ENCODE assay signal across 15 mouse cellular contexts in genomic region chr4:63528946-63529345, GRCm38 (mm10). TPM values are rescaled to one million over a fixed set of nuclear protein-coding genes. Genes with fewer than 3 reads are reported as not detected.
DNase-seq lines count a peak whose midpoint lies in the region; ATAC-seq and TF ChIP-seq lines count a peak whose summit lies in the region.
"Had no signal": no experiment of that assay in that cellular context is flagged by ENCODE, and none has a peak within 500 bp of the region (broad histone marks: within the 10 kb centered on the region; RNA-seq: fewer than 3 reads in every experiment).

No protein-coding gene starts in this region.

- H3K27me3 ChIP-seq in heart, postnatal 0 days (ENCODE audit: control insufficient read depth, insufficient read depth, low read length), result no peaks in the 10 kb centered on the region
- H3K27me3 ChIP-seq in limb, embryonic 10.5 days (ENCODE audit: low read depth, poor library complexity, severe bottlenecking), result no peaks in the 10 kb centered on the region
- H3K27me3 ChIP-seq in cerebellum, adult 2 months (ENCODE audit: control insufficient read depth, insufficient read depth, low read length), result no peaks in the 10 kb centered on the region
- H3K27me3 ChIP-seq: liver, embryonic 13.5 days; neural tube, embryonic 13.5 days had no signal

- no peak overlapping the region for H3K9ac ChIP-seq in heart, postnatal 0 days (replicated peaks; ENCODE audit: low read depth, low read length)
- H3K9ac ChIP-seq: liver, embryonic 13.5 days; neural tube, embryonic 13.5 days had no signal

- H3K4me2 ChIP-seq in heart, postnatal 0 days (ENCODE audit: low read depth, low read length), result no peak overlapping the region
- H3K4me2 ChIP-seq: liver, embryonic 13.5 days; neural tube, embryonic 13.5 days had no signal

- H3K27ac ChIP-seq in heart, postnatal 0 days (ENCODE audit: low read depth), result no peak overlapping the region
- H3K27ac ChIP-seq in limb, embryonic 10.5 days, result no peak overlapping the region
- H3K27ac ChIP-seq in cerebellum, adult 2 months (ENCODE audit: insufficient read depth, low read length), result no peak overlapping the region
- H3K27ac ChIP-seq: liver, embryonic 13.5 days; neural tube, embryonic 13.5 days had no signal

- no peak for TF ChIP-seq CTCF in heart, postnatal 0 days (IDR thresholded peaks at IDR 0.05; ENCODE audit: low read depth)
- no peak for TF ChIP-seq CTCF in cerebellum, adult 2 months (IDR thresholded peaks at IDR 0.05; ENCODE audit: borderline replicate concordance, insufficient read depth, low read depth, low read length)

- peaks cover 9% of the 10 kb centered on the region; the same call in 1 of the 2 replicates for H3K4me1 ChIP-seq in heart, postnatal 0 days (ENCODE audit: control insufficient read depth, insufficient read depth)
- H3K4me1 ChIP-seq in limb, embryonic 10.5 days, result no peaks in the 10 kb centered on the region
- no peaks in the 10 kb centered on the region for H3K4me1 ChIP-seq in cerebellum, adult 2 months (ENCODE audit: control insufficient read depth, insufficient read depth, low read length)
- H3K4me1 ChIP-seq: liver, embryonic 13.5 days; megakaryocyte, embryonic 14.5 days; neural tube, embryonic 13.5 days had no signal

- no peak for TF ChIP-seq POLR2A in cerebellum, adult 2 months (IDR thresholded peaks at IDR 0.05; ENCODE audit: borderline replicate concordance, insufficient read depth, low read length)

- ATAC-seq in heart, postnatal 0 days (ENCODE audit: insufficient read depth, low read depth), result peak; percentile 30; the same call in 1 of the 2 replicates

- H3K9me3 ChIP-seq in heart, postnatal 0 days (replicated peaks; ENCODE audit: control insufficient read depth, low read length), result no peaks in the 10 kb centered on the region
- no peaks in the 10 kb centered on the region for H3K9me3 ChIP-seq in limb, embryonic 10.5 days (replicated peaks)
- H3K9me3 ChIP-seq: liver, embryonic 13.5 days; megakaryocyte, embryonic 14.5 days; neural tube, embryonic 13.5 days had no signal

- no peak for DNase-seq in heart, postnatal 0 days (ENCODE audit: low spot score)
- no peak for DNase-seq in heart, adult 11 months
- DNase-seq in right cerebral cortex, adult 18-20 months, result peak; percentile 72
- no peak for DNase-seq in right cerebral cortex, postnatal 14 days
- DNase-seq in layer of hippocampus, postnatal 14 days (ENCODE audit: low spot score in 2 of 2), result peak; percentile 52 to 88
- peak; percentile 81 for DNase-seq in telencephalon, adult 2 months (ENCODE audit: low read depth, low spot score)
- no peak for DNase-seq in limb, embryonic 10.5 days (ENCODE audit: low spot score)
- no peak for DNase-seq in cerebellum, adult 2 months
- DNase-seq: adrenal gland, postnatal 36 days; cerebellum, postnatal 36 days; heart, adult 18-20 months; liver, embryonic 13.5 days had no signal

- no peak for TF ChIP-seq EP300 in heart, postnatal 0 days (IDR thresholded peaks at IDR 0.05; ENCODE audit: low read depth)

- H3K4me3 ChIP-seq in heart, postnatal 0 days (ENCODE audit: low read depth, low read length), result no peak overlapping the region
- no peak overlapping the region for H3K4me3 ChIP-seq in limb, embryonic 10.5 days
- no peak overlapping the region for H3K4me3 ChIP-seq in cerebellum, adult 2 months (replicated peaks; ENCODE audit: insufficient read depth, low read depth, low read length)
- H3K4me3 ChIP-seq: erythroblast, embryonic 14.5 days; liver, embryonic 13.5 days; megakaryocyte, embryonic 14.5 days; neural tube, embryonic 13.5 days had no signal

- 47% methylated on average over 6 of the region's 6 CpGs for WGBS in heart, postnatal 0 days
- 86% methylated on average over 6 of the region's 6 CpGs for WGBS in limb, embryonic 10.5 days
- 67% methylated on average over 6 of the region's 6 CpGs for WGBS in cerebellum, adult 2 months

- H3K36me3 ChIP-seq in heart, postnatal 0 days (replicated peaks; ENCODE audit: control insufficient read depth, insufficient read depth, low read length), result no peaks in the 10 kb centered on the region
- H3K36me3 ChIP-seq in limb, embryonic 10.5 days, result no peaks in the 10 kb centered on the region
- H3K36me3 ChIP-seq: liver, embryonic 13.5 days; neural tube, embryonic 13.5 days had no signal

RNA-seq across cellular contexts. Expression of gene Atp6v1g1, which starts 15.6 kb away (rescaled TPM):
- total RNA-seq in heart, postnatal 0 days (2014; rRNA removed; ENCODE audit: low replicate concordance), result 120 and 148 TPM in 2 replicates
- 278 and 279 TPM in 2 replicates for polyA plus RNA-seq in heart, postnatal 0 days (2015; fragmentation: Nextera tagmentation; extraction: Ambion mirVana)
- 100 to 1,000 TPM; 132 to 142 TPM for total RNA-seq in layer of hippocampus, postnatal 14 days (2021)
- 204 and 239 TPM in 2 replicates for polyA plus RNA-seq in limb, embryonic 10.5 days (2016; fragmentation: Nextera tagmentation; extraction: Ambion mirVana)
- polyA plus RNA-seq in cerebellum, adult 2 months (2012; rRNA removed), result 148 and 154 TPM in 2 replicates

RNA-seq across cellular contexts. Expression of gene Tmem268, which starts 29.6 kb away (rescaled TPM):
- 5.2 and 10.0 TPM in 2 replicates for total RNA-seq in heart, postnatal 0 days (2014; rRNA removed; ENCODE audit: low replicate concordance)
- 4.6 and 4.7 TPM in 2 replicates for polyA plus RNA-seq in heart, postnatal 0 days (2015; fragmentation: Nextera tagmentation; extraction: Ambion mirVana)
- total RNA-seq in layer of hippocampus, postnatal 14 days (2021), result 1 to 10 TPM; 6.9 to 8.8 TPM
- polyA plus RNA-seq in limb, embryonic 10.5 days (2016; fragmentation: Nextera tagmentation; extraction: Ambion mirVana), result 12.7 and 14.4 TPM in 2 replicates
- polyA plus RNA-seq in cerebellum, adult 2 months (2012; rRNA removed), result 11.8 and 12.3 TPM in 2 replicates

RNA-seq across cellular contexts. Expression of gene Whrn, which starts 33.2 kb away (rescaled TPM):
- 5.5 and 7.6 TPM in 2 replicates for total RNA-seq in heart, postnatal 0 days (2014; rRNA removed; ENCODE audit: low replicate concordance)
- polyA plus RNA-seq in heart, postnatal 0 days (2015; fragmentation: Nextera tagmentation; extraction: Ambion mirVana), result 1.3 and 1.7 TPM in 2 replicates
- 10 to 100 TPM; 24.9 to 26.6 TPM for total RNA-seq in layer of hippocampus, postnatal 14 days (2021)
- polyA plus RNA-seq in limb, embryonic 10.5 days (2016; fragmentation: Nextera tagmentation; extraction: Ambion mirVana), result 8.5 and 13.9 TPM in 2 replicates
- polyA plus RNA-seq in cerebellum, adult 2 months (2012; rRNA removed), result 91.9 and 101 TPM in 2 replicates

Comparison
In these comparisons a context has a peak if more than half of its experiments do, and no peak if none do; other contexts are left out.
1. DNase-seq: peak in right cerebral cortex, adult 18-20 months (single experiment), layer of hippocampus, postnatal 14 days (2 of 2) and telencephalon, adult 2 months (single experiment); none in heart, postnatal 0 days (single experiment), heart, adult 11 months (single experiment), right cerebral cortex, postnatal 14 days (single experiment), limb, embryonic 10.5 days (single experiment) and cerebellum, adult 2 months (0 of 2).